Mouse (Mus musculus) midbrain, postnatal 0 days (tissue): ENCODE measurements at regions not wholly inside any gene's neighbourhood (a gene's known extent, or its start where the extent isn't known, plus 50 kb on each side); places are given as distances from the start of the nearest gene placed in this dataset.

Experiments used
- ATAC-seq: fragments of 200-750 bp; cut with Nextera tagmentation; 2 replicates; pipeline ENCODE4 v1.8.0; 2017; ENCODE audit warnings: moderate number of reproducible peaks, mild to moderate bottlenecking, moderate TSS enrichment, moderate library complexity; ENCODE audit not compliant: low FRiP score
- DNase-seq: peaks from one replicate; pipeline ENCODE4 v3.0.0-alpha.2; 2015; ENCODE audit warnings: low spot score
- H3K27ac ChIP-seq: fragments of 300-500 bp; sonication (generic); 2 replicates; pipeline ENCODE4 v1.5.1; 2014; ENCODE audit warnings: low read depth, mild to moderate bottlenecking, low read length, mixed read lengths
- H3K27me3 ChIP-seq: fragments of 300-500 bp; sonication (generic); 2 replicates; pipeline ENCODE4 v1.6.1; 2014; ENCODE audit warnings: low read length, control low read depth, mixed read lengths; ENCODE audit not compliant: insufficient read depth
- H3K36me3 ChIP-seq: fragments of 300-500 bp; sonication (generic); 2 replicates; pipeline ENCODE4 v1.6.1; 2014; ENCODE audit warnings: low read length, control low read depth, mixed read lengths; ENCODE audit not compliant: insufficient read depth
- H3K4me1 ChIP-seq: fragments of 300-500 bp; sonication (generic); 2 replicates; pipeline ENCODE4 v1.6.1; 2014; ENCODE audit warnings: mild to moderate bottlenecking, control low read depth, antibody characterized with exemption, low read length, mixed read lengths; ENCODE audit not compliant: insufficient read depth
- H3K4me2 ChIP-seq: fragments of 300-500 bp; sonication (generic); 2 replicates; pipeline ENCODE4 v1.6.1; 2014; ENCODE audit warnings: low read depth, mild to moderate bottlenecking, low read length, mixed read lengths; ENCODE audit not compliant: poor library complexity, severe bottlenecking
- H3K4me3 ChIP-seq: fragments of 300-500 bp; sonication (generic); 2 replicates; pipeline ENCODE4 v1.5.1; 2014; ENCODE audit warnings: low read depth, mild to moderate bottlenecking, low read length, moderate library complexity
- H3K9ac ChIP-seq: fragments of 300-500 bp; sonication (generic); replicated peaks from 2 replicates; pipeline ENCODE4 v1.6.1; 2014; ENCODE audit warnings: mild to moderate bottlenecking, low read length, moderate library complexity, mixed read lengths; ENCODE audit not compliant: poor library complexity, severe bottlenecking
- H3K9me3 ChIP-seq: fragments of 300-500 bp; sonication (generic); 2 replicates; pipeline ENCODE4 v1.6.1; 2016; ENCODE audit warnings: low read length, control low read depth
- CTCF ChIP-seq: IDR thresholded peaks from 2 replicates; pipeline ENCODE4 v1.5.1; 2016; ENCODE audit warnings: antibody characterized with exemption, mild to moderate bottlenecking
- WGBS: fragments of 180-500 bp; shearing (Covaris S2); extraction: QIAGEN DNeasy Blood & Tissue Kit; methylation state at CpG from one replicate; pipeline ENCODE4 v1.1.7; 2014; 5-methylcytosine and 5-hydroxymethylcytosine counted together

DNA sequence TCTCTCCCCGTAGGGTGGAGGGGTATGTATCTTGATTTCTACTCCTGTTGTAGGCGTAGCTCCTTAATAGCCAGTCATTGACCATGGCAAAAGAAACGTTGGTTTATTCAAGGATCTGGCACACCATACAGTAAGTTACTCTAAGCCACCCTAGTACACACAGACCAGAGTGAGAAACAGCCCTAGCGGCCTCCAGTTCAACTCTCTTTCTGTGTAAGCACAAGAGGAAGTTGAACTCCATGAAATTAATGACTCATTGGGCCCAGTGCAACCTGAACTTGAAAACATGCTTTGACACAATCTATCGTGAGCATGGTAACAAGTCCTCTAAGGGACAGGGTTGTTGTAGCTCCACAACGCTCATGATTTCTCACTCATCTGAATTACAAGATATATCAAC lies 96.6 kb downstream of the Trib2 start:
- Histone ChIP-seq H3K36me3 (no peaks in the 10 kb centered on the region), H3K9ac (no peak overlapping the region), H3K4me2 (no peak overlapping the region), H3K27me3 (no peaks in the 10 kb centered on the region), H3K4me1 (no peaks in the 10 kb centered on the region), H3K4me3 (no peak overlapping the region), H3K9me3 (no peaks in the 10 kb centered on the region), H3K27ac (no peak overlapping the region)
- DNase-seq (no peak), ATAC-seq (no peak)
- WGBS, result 86% methylated on average over 6 of the region's 6 CpGs
- TF ChIP-seq CTCF, result no peak

DNA sequence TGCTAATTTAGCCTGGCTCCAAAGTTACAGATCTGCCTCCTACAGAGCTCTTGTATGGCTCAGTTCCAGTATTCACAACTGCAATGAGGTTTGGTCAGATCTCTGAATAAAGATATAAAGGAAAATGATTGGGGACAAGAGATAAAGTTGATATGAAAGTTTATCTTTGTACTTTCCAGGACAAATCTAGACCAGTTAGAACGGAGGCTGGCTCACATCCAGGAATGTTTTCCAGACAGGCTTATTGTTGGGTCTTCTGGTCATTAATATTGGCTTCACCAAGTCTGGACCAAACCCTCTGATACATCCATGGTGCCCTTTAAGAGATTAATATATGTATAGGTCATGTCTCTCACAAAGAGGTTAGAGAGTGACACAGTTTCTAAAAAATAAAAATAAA lies 97.9 kb downstream of the Trib2 start:
- H3K9ac ChIP-seq, result no peak overlapping the region
- 79% methylated on average over 1 of the region's 1 CpGs for WGBS
- H3K4me2 ChIP-seq, result no peak overlapping the region
- H3K27me3 ChIP-seq, result no peaks in the 10 kb centered on the region
- no peaks in the 10 kb centered on the region for H3K9me3 ChIP-seq
- no peak overlapping the region for H3K27ac ChIP-seq
- H3K4me3 ChIP-seq, result no peak overlapping the region
- ATAC-seq (no peak), DNase-seq (no peak)
- H3K36me3 ChIP-seq, result no peaks in the 10 kb centered on the region
- no peak for TF ChIP-seq CTCF
- no peaks in the 10 kb centered on the region for H3K4me1 ChIP-seq

DNA sequence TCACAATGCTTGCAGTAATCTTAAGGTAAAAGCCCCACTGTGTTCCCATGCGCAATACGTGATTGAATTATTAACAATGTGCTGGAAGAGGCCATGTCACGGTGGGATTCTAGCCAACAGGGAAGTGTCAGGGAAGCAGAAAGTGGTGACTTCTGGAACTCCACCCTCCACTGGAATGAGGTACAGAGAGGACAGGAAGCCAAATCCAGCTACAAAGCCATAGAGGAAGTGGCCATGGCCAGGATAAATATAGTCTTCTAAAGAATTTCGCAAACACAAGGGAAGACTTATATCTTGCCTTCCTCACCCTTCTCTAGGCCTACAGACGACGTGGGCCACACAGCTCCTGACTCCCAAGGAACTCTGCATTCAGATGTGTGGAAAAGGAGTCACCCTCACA lies 98.7 kb downstream of the Trib2 start:
- DNase-seq (no peak), ATAC-seq (no peak)
- Histone ChIP-seq H3K27me3 (no peaks in the 10 kb centered on the region), H3K4me2 (no peak overlapping the region), H3K9ac (no peak overlapping the region), H3K4me1 (no peaks in the 10 kb centered on the region), H3K4me3 (no peak overlapping the region), H3K36me3 (no peaks in the 10 kb centered on the region), H3K27ac (no peak overlapping the region), H3K9me3 (no peaks in the 10 kb centered on the region)
- 81% methylated on average over 6 of the region's 6 CpGs for WGBS
- TF ChIP-seq CTCF, result no peak

DNA sequence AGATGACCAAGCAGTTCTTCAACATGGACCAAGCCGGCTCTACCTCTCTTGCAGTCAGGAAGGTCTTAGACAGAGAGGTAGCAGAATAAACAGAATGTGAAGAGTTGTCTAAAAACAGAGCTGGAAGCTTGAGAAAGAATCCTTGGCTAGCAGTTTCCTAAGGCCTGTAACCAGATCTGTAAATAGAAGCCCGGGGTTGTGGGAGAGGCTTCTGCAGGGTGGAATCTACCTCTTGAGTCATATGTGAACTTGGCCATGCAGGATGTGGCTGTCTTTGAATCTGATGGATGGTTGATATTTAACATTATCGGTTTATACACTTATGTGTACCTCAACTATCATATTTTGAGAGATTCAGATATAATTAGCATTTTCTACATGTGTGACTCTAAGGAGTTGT lies 99.4 kb downstream of the Trib2 start:
- Histone ChIP-seq H3K27me3 (no peaks in the 10 kb centered on the region), H3K4me3 (no peak overlapping the region), H3K9ac (no peak overlapping the region), H3K4me1 (no peaks in the 10 kb centered on the region), H3K9me3 (no peaks in the 10 kb centered on the region), H3K36me3 (no peaks in the 10 kb centered on the region), H3K4me2 (no peak overlapping the region), H3K27ac (no peak overlapping the region)
- 88% methylated on average over 3 of the region's 3 CpGs for WGBS
- TF ChIP-seq CTCF, result no peak
- ATAC-seq (no peak), DNase-seq (no peak)

DNA sequence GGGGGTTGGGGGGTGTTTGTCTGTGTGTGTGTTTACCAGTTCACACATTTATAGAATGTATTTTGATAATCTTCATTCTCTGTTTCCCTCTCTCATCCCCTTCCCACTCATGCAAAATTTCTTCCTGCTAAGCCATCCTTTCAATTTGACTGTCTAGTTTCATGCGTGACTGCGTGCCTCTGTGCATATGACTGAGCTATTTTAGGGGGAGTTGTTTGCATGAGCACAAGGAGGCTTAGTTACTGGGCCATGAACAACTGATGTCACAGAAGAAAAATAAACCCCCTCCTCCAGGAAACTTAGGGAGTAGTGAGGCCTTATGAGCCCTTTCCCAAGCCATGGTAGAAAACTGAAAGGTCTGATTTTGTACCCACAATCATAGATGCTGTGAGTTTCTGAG lies 103.1 kb downstream of the Trib2 start:
- H3K4me1 ChIP-seq, result no peaks in the 10 kb centered on the region
- DNase-seq, result no peak
- WGBS, result 67% methylated on average over 2 of the region's 2 CpGs
- H3K9ac ChIP-seq, result no peak overlapping the region
- H3K27ac ChIP-seq, result no peak overlapping the region
- no peak for ATAC-seq
- H3K36me3 ChIP-seq, result no peaks in the 10 kb centered on the region
- H3K4me2 ChIP-seq, result no peak overlapping the region
- H3K9me3 ChIP-seq, result no peaks in the 10 kb centered on the region
- no peak overlapping the region for H3K4me3 ChIP-seq
- TF ChIP-seq CTCF, result no peak
- H3K27me3 ChIP-seq, result no peaks in the 10 kb centered on the region

DNA sequence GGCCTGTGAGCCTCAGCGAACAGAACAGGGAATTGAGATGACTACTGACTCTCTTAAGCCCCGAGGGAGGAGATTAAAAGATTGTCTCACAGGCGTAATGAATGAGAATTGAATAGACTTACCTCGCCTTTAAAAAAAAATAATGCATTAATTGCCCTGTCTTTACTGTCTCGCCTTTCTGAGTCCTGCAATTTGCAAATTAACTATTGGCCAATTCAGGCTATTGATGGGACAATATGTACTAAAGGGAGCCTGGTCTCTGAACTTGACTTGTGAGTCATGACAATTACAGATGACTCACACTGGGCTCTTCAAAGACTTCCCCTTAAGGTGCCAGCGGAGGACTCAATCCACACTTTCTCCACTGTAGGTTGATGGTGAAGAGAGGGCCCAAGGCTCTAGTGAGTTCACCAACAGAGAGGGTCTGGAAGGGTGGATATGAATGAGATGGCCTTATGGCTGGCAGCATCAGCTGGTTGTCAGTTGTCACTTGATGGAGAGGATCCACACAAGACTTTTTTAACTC lies 109.1 kb downstream of the Trib2 start:
- Histone ChIP-seq H3K9ac (no peak overlapping the region), H3K4me2 (no peak overlapping the region), H3K27me3 (no peaks in the 10 kb centered on the region), H3K9me3 (no peaks in the 10 kb centered on the region), H3K27ac (no peak overlapping the region), H3K4me1 (no peaks in the 10 kb centered on the region), H3K36me3 (no peaks in the 10 kb centered on the region), H3K4me3 (no peak overlapping the region)
- DNase-seq (no peak), ATAC-seq (no peak)
- TF ChIP-seq CTCF, result no peak
- 61% methylated on average over 6 of the region's 6 CpGs for WGBS
